Mouse (Mus musculus) right cerebral cortex, postnatal 4 days (tissue): ENCODE measurements at regions not wholly inside any gene's neighbourhood (a gene's known extent, or its start where the extent isn't known, plus 50 kb on each side); places are given as distances from the start of the nearest gene placed in this dataset.

ENCODE experiments used
- DNase-seq: peaks from one replicate; pipeline ENCODE4 v3.0.0-alpha.2; 2022

DNA sequence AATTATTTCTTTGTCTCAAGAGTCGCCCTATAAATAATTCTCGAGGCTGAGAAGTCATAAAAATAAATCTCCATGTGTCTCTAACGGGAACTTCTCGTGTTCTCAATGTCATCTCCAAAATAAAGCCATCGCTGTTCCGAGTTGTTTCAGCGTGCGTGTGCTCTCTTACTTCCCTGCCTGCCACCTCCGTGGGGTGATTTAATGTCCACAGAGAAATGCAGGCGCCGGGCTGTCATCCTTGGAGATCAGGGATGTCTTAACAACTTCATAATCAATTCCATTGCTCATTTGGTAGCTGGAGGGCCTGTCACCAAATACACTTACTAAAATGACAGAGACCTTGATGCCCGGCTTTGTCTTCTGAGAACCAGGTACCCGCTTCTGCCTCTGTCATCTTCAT is 161.8 kb downstream of the Pmp22 start:
- DNase-seq: no peak

DNA sequence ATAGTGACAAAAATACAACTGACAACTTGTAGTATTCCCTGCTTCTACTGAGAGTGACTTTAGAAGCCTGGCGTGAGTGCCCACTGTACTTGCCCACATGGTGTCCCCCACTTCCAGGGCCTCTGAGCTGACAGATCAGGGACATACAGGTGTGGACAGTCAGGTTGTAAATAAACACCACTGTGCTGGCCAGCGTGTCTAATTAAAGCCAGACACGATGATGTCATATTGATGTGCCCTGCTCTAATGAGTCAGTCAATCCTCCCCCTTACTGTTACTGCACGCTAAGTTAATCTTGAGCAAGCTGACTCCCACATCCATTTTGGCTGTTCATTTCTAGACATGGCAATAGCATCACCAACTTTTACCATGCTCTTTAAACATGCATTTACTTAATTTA is 164.7 kb downstream of the Pmp22 start:
- DNase-seq: no peak

DNA sequence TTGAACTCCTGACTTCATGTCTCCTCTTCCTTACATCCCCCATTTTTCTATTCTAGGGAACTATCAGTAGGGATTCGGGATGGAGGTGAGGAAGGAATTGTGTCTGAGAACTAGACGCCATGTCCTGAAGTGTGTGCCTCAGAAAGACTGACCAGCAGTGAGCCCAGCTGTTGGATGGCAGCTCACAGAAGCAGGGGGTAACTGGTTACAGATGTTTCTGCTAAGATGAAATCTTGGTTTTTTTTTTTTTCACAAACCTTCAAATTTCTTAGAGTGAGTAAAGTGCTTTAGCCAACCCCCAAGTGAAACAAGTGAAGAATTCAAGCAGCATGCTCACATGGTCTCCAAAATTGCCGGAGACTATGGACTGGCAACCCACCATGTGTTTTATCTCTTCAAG is 165.7 kb downstream of the Pmp22 start:
- no peak for DNase-seq

DNA sequence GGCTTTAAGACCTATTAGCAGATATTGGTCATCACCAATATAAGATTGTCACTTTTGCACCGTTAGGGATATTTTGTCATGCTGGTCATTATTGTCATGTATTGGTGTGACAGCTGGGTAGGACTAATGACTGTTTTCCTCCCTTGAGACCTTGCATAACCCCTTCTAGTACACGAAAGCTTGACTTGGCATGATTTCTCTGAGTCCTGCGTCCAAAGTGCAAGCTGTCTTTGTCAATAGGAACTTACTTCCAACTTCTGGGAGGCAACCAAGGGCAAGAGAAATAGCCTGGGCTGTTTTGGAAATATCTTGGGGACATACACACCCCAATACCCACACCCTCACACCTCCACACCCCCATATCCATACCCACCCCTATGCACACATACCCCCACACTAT is 167.7 kb downstream of the Pmp22 start:
- DNase-seq: no peak

DNA sequence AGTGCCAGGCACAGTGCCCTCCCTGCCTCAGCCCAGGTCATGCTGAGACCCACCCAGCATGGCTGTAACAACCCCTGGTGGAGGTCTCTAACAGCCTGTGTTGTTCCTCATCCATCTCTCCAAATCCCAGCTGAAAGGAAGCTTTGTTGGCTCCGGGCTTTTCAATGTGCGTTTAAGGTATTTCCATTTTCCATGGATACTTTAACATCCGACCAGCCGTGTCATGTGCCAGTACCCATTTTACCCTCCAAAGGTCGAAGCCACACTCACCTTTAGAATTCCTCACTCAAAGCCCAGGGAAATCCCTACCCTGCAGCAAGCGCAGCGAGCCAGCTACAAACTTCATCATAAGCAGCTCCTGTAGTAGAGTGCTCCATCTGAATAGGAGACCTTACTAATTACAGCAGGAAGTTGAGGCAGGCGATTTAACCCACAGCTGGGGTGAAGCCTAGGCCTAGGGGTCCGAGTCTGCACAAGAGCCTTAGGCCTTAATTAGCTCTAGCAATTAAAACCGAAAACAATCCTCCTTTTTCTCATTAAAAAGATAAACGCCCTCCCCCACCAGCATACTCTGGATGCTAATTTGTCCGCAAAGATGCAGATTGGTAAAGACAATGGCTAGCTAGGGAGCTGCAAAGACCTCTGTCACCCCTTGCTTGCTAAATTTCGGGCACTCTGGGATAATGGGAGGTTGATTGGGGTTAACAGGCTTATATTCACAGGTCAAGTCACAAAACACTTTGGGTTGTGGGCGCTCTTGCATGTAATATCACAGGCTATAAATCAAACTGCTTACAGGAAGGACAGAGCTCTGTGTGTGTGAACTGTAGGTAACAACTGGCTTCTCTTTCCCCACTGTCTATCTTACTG is 171.2 kb downstream of the Pmp22 start:
- no peak for DNase-seq

DNA sequence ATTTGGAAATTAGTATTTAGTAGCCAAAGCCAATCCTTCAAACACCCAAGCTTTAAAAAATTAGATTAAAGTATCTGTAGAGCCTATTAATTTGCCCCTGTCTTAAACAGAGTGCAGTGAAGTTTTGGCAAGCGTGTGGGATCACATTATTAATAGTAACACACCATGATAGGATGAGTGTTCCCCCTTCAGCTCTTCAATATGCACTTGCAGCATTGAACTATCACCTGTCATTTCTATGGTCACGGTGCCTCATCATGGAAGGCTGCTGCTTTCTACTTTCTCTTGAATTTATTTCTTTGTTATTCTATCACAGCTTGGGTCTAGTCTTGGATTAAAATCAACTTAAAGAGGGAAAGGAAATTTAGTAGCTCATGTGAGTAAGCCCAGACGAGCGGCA is 196.4 kb downstream of the Pmp22 start:
- no peak for DNase-seq

DNA sequence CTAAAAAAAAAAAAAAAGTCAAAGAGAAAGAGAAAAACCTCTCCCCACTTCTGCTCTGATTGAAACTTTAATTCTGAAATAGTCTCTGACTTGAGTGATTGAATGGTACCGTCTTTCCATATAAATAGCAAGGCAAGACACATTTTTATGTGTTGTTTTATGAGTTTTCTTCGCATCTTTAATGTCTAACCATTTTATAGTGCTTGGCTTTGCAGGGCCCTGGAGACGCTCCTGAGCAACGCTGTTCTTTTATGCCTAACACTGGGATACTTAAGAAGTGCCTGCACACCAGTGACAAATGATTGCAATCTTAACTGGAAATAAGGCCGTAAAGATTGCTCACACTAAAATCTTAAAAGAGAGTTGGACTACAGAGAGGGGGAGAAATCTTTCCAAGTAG is 198.1 kb downstream of the Pmp22 start:
- no peak for DNase-seq

DNA sequence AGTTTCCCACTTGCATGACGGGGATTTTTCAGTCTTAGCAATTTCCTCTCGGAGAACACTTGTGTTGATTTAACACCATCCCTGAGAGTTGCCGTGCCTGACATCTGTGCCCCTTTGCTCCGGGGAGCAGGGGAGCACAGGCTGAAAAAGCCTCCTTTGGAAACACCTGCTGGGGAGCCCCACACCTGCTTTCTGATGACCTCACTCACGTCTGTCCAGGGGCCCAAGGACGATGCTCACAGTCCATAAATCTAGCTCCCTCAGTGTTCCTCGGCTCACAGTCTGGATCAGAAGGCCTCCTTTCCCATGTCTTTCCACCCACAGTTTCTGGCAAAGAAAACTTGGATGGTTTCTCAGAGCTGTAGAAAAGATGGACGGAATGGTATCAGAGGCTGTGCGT is 208.7 kb downstream of the Pmp22 start:
- DNase-seq: no peak

DNA sequence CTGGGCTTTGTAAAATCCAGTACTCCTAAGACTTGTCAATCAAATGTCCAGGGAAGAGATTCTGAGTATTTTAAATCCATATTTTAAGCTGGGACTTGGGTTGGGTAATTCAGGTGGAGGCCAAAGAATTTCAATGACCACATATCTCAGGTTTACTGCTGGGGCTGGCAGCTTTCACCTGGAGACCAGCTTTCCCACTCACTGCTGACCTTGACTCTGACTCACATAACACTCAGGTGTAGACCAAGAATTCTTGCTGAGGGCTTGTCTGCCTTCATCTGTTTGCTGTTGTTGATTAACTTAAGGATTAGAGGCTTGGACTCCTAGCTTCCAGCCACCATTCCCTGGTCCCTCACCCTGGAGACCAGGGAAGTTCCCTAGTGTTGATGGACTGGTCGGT is 209.5 kb downstream of the Pmp22 start:
- DNase-seq: no peak

DNA sequence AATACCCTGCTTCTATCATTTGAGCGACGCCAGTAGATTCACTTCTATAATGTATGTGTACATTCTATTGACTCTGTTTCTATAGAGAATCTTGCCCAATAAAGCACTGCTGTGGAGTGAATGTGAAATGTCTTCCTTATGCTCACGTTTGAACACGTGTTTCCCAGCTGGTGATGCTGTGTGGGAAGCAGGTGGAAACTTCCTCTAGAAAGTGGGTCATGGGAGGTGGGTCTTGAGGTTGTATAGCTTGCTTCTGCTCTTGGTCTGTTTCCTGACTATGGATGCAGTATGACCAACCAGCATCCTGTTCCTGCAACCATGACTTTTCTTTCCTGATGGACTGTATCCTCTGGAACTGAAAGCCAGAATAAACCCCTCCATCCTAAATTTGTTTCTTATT is 216.9 kb downstream of the Pmp22 start:
- no peak for DNase-seq

DNA sequence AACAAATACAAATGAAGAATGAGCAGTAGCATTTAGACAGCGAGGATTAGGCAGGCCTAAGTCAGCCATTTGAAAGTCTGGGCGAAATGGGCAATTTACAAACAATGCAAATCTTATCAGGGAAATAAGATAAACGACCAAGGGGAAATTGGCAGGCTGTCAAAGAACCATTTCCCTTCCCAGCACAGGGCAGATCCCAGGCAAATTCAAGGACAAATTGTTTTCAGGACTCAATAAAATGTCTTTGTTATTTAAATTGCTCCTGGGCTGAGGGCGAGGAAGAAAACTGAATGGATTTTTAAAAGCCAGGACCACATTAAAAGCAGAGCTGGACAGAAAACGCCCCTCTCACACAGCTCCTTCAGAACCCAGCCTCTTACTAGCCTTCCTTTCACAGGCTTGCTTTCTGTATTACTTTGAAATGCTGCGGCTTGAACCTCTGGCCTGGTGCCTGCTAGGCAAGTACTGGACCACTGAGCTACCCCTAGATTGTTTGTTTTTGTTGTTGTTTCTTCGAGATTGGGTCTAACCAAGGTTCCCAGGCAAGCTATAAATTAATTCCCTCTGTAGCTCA is 221.4 kb downstream of the Pmp22 start:
- no peak for DNase-seq

DNA sequence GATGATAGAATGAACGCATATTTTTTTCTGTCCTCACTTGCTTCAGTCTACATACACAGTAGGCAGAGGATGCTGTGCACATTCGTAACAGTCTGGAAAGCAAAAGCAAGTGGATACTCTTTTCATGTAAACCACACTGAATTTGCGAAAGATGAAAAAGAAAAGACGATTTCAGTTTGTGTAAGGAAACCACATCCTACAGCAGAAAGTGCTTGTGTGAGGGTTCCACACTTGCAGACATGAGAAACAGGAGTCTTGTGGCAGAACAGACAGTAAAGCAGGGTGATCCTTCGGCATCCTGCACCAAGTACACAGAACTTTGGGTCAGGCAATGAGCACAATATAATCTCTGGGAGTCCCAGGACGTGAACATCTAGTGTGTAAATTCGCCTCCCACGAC is 223.2 kb downstream of the Pmp22 start:
- no peak for DNase-seq

DNA sequence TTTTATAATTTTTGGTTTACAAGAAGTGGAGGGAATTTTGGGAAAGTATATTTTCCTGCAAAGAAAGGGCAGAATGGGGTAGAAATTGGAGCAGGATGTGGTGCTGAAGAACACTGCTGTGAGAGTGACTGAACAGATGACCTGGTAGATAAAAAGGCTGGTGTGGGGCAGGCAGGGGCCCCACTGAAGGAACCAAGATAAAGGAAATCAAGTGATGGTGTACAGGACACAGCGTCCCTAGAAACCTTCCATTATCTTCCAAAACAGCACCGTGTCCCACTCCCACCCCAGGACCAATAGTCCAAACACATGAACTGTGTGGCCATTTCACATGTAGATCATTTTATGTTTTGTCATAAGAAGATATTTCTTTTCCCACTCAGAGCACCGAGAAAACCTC is 224.2 kb downstream of the Pmp22 start:
- no peak for DNase-seq

DNA sequence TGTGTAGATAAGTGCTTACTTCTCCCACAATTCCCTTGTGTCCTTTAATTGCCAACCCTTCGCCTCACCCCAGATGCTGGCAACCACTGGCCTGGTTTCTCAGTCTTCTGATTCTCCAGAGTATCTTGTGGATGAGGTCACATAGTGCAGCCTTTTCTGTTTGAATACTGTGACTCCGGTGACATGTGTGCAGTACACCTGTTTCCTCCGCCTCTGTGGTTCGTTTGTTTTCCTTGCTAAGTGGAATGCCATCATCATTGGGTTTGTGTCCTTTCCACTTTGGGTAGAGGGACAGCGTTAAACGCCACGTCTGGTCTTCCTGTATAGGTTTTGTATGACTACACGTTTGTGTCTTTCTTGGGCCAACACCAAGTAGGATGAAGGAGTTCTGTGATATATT is 224.9 kb downstream of the Pmp22 start:
- DNase-seq: no peak

DNA sequence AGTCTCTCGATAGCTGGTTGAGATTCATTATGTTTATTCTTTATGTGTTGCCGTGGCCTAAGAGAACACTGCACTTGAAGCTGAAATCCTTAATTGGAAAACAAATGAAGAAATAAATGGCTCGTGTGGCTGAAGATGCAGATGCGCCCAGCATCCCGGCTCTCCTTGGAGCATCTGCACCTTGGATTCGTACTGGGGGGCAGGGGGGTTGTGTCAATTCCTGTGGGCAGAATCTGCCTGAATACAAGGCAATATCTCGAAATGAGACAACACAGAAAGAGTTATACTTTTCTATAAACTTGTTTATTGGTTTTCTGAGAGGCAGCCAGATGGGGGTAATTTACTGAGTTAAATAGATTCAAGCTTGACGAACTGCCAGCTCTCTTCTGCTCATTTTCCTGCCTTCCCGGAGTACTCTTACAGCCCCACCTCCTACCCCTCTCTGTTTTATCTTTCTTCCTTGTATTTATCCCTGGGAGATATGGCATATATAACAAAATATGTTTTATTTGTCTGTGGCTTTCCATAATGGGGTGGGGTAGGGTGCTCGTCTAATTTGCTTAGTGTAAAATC is 229.1 kb downstream of the Pmp22 start:
- no peak for DNase-seq

DNA sequence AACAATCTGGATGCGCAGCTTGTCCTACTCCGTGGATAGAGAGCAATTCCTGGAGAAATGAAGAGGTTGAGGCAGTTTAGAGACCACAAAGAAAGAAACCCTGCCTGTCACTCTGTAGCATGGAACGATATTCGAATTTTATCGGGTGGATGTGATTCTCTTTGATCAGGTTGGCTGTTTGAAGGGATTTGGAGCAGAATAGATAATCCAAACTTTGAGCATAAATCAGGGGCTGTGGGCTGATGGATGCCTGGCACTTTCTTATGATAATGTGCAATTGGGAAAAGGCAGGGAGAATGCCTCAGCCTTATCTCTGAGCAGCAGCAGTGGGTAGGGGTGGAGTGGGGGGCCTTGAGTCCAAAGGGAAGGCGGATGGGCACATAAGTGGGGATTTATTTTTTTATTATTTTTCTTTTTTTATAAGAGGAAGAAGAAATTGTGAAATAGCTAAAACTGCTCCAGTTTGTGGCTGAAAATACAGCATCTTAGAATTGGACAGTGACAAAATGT is 239.0 kb downstream of the Pmp22 start:
- DNase-seq: no peak

DNA sequence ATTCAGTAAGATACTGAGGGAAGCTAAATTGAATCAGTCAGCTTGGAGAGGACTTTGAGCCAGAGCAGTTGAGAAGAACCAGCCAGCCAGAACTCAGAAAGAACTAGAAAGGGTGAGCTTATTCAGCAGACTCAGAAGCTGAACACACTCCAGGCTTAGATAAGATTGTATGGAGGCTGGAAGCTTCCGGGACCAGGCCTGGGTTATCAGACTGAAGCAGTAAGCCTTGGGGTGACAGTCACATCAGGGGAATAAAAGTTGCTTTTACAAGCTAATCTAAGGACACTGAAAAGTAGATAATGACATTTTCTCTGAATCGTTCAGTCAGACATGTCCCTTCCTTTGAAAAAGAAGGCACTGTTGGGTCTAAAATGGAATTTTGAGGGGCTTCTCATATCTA is 240.7 kb downstream of the Pmp22 start:
- no peak for DNase-seq

DNA sequence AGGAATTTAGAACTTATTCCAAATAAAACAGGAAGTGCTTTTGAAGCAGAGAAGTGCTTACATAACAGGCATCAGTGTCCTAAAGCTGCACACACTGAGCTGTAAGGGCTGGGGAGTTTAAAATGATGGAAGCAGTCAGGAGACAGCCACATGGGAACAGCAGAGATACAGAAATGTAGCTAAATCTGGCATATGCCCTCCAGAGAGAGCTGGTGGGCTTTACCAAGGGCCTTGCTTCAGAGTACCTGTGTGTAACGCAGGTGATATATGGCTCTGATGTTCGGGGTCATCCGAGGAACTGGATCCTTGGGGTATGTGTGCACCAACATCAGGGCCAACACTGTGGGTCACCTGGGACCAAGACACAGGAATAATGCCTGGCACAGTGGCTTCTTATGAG is 247.5 kb downstream of the Pmp22 start:
- no peak for DNase-seq

DNA sequence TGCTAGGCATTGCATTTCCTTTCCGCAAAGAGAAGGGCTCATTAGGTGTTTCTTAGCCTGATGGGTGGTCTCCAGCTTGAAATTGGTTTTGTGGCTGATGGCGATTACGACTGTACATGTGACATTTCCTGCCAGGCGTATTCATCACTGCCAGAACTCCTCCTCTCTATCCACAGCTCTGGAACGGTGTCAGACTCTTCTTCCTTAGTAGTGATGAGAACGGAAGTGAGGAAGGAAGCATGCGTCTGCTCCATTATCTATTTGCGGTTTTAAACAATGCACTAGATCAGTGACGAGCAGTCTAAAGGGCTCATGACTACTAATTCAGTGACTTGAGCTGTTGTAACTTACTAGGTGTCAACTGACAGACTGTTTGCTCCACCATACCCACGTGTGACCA is 248.2 kb downstream of the Pmp22 start:
- DNase-seq: no peak

DNA sequence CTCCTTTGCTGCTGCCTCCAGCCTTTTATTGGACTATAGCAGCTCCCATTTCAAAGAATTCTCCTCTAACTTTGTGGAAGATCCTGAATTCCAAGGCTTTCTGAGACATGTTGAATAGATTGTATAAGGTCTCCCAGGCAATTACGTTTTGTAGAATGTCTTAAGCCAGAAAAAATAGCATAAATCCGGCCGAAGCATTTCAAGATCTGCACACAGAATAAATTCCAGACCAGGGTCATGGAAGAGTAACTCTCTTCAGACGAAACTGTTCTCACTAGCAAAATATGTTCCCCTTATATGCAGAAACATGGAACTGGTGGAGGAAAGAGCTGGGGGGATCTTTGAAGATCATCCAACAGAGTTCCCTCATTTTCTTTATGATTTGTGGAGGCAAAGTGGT is 259.5 kb downstream of the Pmp22 start:
- DNase-seq: no peak

DNA sequence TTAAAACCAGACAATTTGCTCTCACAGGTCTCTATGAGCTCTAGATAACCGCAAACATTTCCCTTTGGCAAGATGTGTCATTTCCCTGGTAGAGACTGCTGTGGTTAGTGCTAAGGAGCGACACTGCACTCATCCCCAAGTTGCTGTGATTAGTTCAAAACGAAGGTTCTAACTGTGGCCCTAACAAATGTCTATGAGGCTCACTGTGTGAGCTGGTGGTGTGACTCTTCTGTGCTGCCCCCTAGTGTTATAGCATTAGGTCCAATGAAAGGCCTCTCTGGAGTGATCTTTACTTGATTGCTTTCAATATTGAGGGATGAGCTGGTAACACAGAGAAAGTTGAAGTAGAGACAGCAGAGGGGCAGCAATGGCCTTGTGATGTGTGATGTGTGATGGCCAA is 262.7 kb downstream of the Pmp22 start:
- no peak for DNase-seq

DNA sequence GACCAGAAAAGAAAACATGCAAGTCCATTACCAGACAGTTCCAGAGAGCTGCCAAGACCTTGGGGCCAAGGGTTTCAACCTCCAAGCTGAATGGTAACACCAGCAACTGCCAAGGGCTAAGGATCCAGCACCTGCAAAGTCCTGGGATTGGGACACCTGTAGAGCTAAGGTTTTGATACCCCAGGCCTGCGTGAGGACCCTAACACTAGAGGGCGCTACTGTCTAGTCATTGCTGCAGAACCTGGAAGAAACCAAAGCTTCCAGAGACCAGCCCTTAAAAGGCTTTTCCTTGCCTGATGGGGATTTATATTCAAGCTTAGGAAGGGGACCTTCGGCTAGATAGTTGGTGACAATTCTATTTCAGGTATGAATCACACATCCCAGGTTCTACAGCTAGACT is 263.6 kb downstream of the Pmp22 start:
- DNase-seq: no peak

DNA sequence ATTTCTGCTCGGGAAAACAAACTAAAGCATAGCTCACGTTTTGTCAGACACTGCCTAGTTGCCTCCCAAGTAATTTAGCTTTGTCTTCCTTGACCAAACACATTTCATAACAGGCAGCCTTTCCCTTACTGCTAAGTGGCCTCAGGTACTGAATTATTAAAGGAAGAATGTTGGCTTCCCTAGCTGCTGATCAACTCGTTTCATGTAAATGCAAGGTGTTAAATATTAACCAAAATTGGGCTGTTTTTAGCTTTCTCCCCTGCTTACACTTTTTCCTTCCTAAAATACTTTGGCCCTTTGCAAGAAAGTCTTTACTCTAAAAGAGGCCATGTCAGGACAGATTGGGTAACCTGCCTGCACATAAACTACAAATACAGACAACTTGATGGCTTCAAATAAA is 265.4 kb downstream of the Pmp22 start:
- DNase-seq: no peak

DNA sequence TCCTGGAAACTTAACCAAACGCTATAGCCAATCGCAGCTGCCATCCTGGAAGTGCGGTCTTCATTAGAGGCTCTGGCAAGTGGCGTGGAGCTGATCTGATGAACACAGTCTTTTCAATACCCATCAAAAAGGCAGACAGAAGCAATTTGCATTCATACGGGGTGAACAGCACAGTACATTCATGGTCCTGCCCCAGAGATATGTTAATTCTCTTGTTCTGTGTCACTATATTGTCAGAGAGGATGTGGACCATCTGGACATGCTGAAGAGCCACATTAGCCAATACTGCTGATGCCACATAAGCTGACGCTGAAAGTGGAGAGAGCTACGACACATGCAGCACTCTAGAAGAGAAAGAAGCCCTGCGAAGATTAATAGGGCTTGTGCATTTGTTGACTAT is 267.6 kb downstream of the Pmp22 start:
- DNase-seq: no peak
